ENCODE assay signal across 9 mouse cellular contexts in genomic region chr9:14390278-14390677, GRCm38 (mm10). TPM values are rescaled to one million over a fixed set of nuclear protein-coding genes. Genes with fewer than 3 reads are reported as not detected.
DNase-seq lines count a peak whose midpoint lies in the region; ATAC-seq and TF ChIP-seq lines count a peak whose summit lies in the region.
"Had no signal": no experiment of that assay in that cellular context is flagged by ENCODE, and none has a peak within 500 bp of the region (broad histone marks: within the 10 kb centered on the region; RNA-seq: fewer than 3 reads in every experiment).

No protein-coding gene starts in this region.

- H3K9ac ChIP-seq in hindbrain, embryonic 11.5 days (ENCODE audit: low read depth, low read length), result no peak overlapping the region
- H3K9ac ChIP-seq in hindbrain, embryonic 16.5 days (ENCODE audit: low read depth, low read length), result no peak overlapping the region
- H3K9ac ChIP-seq in hindbrain, embryonic 13.5 days, result no peak overlapping the region
- H3K9ac ChIP-seq: forebrain, embryonic 12.5 days had no signal

- peak; percentile 92 for TF ChIP-seq CTCF in E14TG2a.4 (conservative IDR thresholded peaks at IDR 0.05; ENCODE audit: low read length)

- peak; percentile 6 for DNase-seq in hindbrain, embryonic 11.5 days (ENCODE audit: low spot score)
- DNase-seq in 416B (ENCODE audit: low read depth), result peak; percentile 49
- DNase-seq in heart, postnatal 4 days, result no peak

- H3K27ac ChIP-seq in hindbrain, embryonic 11.5 days (ENCODE audit: low read depth, low read length), result no peak overlapping the region
- H3K27ac ChIP-seq in hindbrain, embryonic 16.5 days (ENCODE audit: low read depth, low read length), result no peak overlapping the region
- H3K27ac ChIP-seq in hindbrain, embryonic 13.5 days, result no peak overlapping the region
- H3K27ac ChIP-seq: forebrain, embryonic 12.5 days had no signal

- H3K4me3 ChIP-seq in hindbrain, embryonic 11.5 days (ENCODE audit: low read depth, low read length), result no peak overlapping the region
- no peak overlapping the region for H3K4me3 ChIP-seq in hindbrain, embryonic 16.5 days (ENCODE audit: low read length)
- no peak overlapping the region for H3K4me3 ChIP-seq in E14TG2a.4 (replicated peaks; ENCODE audit: low read length)
- H3K4me3 ChIP-seq in hindbrain, embryonic 13.5 days, result no peak overlapping the region
- H3K4me3 ChIP-seq: forebrain, embryonic 12.5 days had no signal

- ATAC-seq in hindbrain, embryonic 11.5 days (ENCODE audit: low FRiP score), result no peak
- no peak for ATAC-seq in hindbrain, embryonic 16.5 days
- peak; percentile 64; the same call in 1 of the 2 replicates for ATAC-seq in erythroblast, adult 5-6 weeks (replicated peaks; ENCODE audit: low FRiP score, poor library complexity, severe bottlenecking)
- ATAC-seq in hindbrain, embryonic 13.5 days (ENCODE audit: low FRiP score), result no peak
- no peak for ATAC-seq in monocyte, adult 5-6 weeks (replicated peaks; ENCODE audit: insufficient number of reproducible peaks, low FRiP score, low TSS enrichment, poor library complexity, severe bottlenecking)

- WGBS in hindbrain, embryonic 11.5 days, result 94% methylated on average over 1 of the region's 1 CpGs
- WGBS in hindbrain, embryonic 16.5 days, result 89% methylated on average over 1 of the region's 1 CpGs
- 94% methylated on average over 1 of the region's 1 CpGs for WGBS in hindbrain, embryonic 13.5 days

- no peaks in the 10 kb centered on the region for H3K9me3 ChIP-seq in hindbrain, embryonic 11.5 days (ENCODE audit: control insufficient read depth, low read length)
- H3K9me3 ChIP-seq in hindbrain, embryonic 16.5 days (ENCODE audit: control insufficient read depth, low read length), result no peaks in the 10 kb centered on the region
- no peaks in the 10 kb centered on the region for H3K9me3 ChIP-seq in E14TG2a.4 (ENCODE audit: low read length)
- no peaks in the 10 kb centered on the region for H3K9me3 ChIP-seq in hindbrain, embryonic 13.5 days
- H3K9me3 ChIP-seq: forebrain, embryonic 12.5 days had no signal

- H3K27me3 ChIP-seq in hindbrain, embryonic 11.5 days (ENCODE audit: control insufficient read depth, insufficient read depth, low read length), result no peaks in the 10 kb centered on the region
- H3K27me3 ChIP-seq in hindbrain, embryonic 16.5 days (replicated peaks; ENCODE audit: control insufficient read depth, insufficient read depth, low read length), result no peaks in the 10 kb centered on the region
- no peaks in the 10 kb centered on the region for H3K27me3 ChIP-seq in E14TG2a.4 (ENCODE audit: insufficient read depth, low read length)
- H3K27me3 ChIP-seq in hindbrain, embryonic 13.5 days, result no peaks in the 10 kb centered on the region
- H3K27me3 ChIP-seq: forebrain, embryonic 12.5 days had no signal

- no peaks in the 10 kb centered on the region for H3K4me1 ChIP-seq in hindbrain, embryonic 11.5 days (replicated peaks; ENCODE audit: control insufficient read depth, insufficient read depth, low read length)
- H3K4me1 ChIP-seq in hindbrain, embryonic 16.5 days (ENCODE audit: control insufficient read depth, insufficient read depth, low read depth, low read length), result no peaks in the 10 kb centered on the region
- H3K4me1 ChIP-seq in E14TG2a.4 (replicated peaks; ENCODE audit: low read depth, low read length), result peaks cover 2% of the 10 kb centered on the region; the same call in 1 of the 2 replicates
- 0 out of 2 replicates have a peak, but pooled peaks cover 2% of the 10 kb centered on the region for H3K4me1 ChIP-seq in hindbrain, embryonic 13.5 days (replicated peaks)
- H3K4me1 ChIP-seq: forebrain, embryonic 12.5 days had no signal

- H3K4me2 ChIP-seq in hindbrain, embryonic 11.5 days (replicated peaks; ENCODE audit: low read depth, low read length), result no peak overlapping the region
- H3K4me2 ChIP-seq in hindbrain, embryonic 16.5 days (ENCODE audit: low read length), result no peak overlapping the region
- H3K4me2 ChIP-seq in hindbrain, embryonic 13.5 days, result no peak overlapping the region
- H3K4me2 ChIP-seq: forebrain, embryonic 12.5 days had no signal

- H3K36me3 ChIP-seq in hindbrain, embryonic 11.5 days (ENCODE audit: control insufficient read depth, insufficient read depth, low read length), result no peaks in the 10 kb centered on the region
- H3K36me3 ChIP-seq in hindbrain, embryonic 16.5 days (ENCODE audit: control insufficient read depth, insufficient read depth, low read length), result no peaks in the 10 kb centered on the region
- H3K36me3 ChIP-seq in E14TG2a.4 (ENCODE audit: insufficient read depth, low read length), result no peaks in the 10 kb centered on the region
- H3K36me3 ChIP-seq in hindbrain, embryonic 13.5 days, result no peaks in the 10 kb centered on the region
- H3K36me3 ChIP-seq: forebrain, embryonic 12.5 days had no signal

RNA-seq across cellular contexts. Expression of gene Endod1, which starts 9.0 kb away (rescaled TPM):
- polyA plus RNA-seq in hindbrain, embryonic 11.5 days (2014; fragmentation: Nextera tagmentation; extraction: Ambion mirVana), result 9.5 and 10.0 TPM in 2 replicates
- polyA plus RNA-seq in hindbrain, embryonic 16.5 days (2015; fragmentation: Nextera tagmentation; extraction: Ambion mirVana), result 42.9 and 44.9 TPM in 2 replicates
- total RNA-seq in erythroblast, adult 5-6 weeks (2015; ENCODE audit: low replicate concordance), result 51.4 and 53.0 TPM in 2 replicates
- 84.8 and 110 TPM in 2 replicates for total RNA-seq in erythroblast, adult 5-6 weeks (2017; ENCODE audit: low replicate concordance)
- 10 to 100 TPM; 13.3 to 14.6 TPM for total RNA-seq in heart, postnatal 4 days (2021)
- polyA plus RNA-seq in hindbrain, embryonic 13.5 days (2015; fragmentation: Nextera tagmentation; extraction: Ambion mirVana), result 13.5 and 16.5 TPM in 2 replicates
- total RNA-seq in monocyte, adult 5-6 weeks (2017), result 9.1 to 14.7 TPM (median 11.1 TPM) in 3 replicates
